Mouse (Mus musculus): ENCODE measurements at regions not wholly inside any gene's neighbourhood (a gene's known extent, or its start where the extent isn't known, plus 50 kb on each side); places are given as distances from the start of the nearest gene placed in this dataset.

DNA sequence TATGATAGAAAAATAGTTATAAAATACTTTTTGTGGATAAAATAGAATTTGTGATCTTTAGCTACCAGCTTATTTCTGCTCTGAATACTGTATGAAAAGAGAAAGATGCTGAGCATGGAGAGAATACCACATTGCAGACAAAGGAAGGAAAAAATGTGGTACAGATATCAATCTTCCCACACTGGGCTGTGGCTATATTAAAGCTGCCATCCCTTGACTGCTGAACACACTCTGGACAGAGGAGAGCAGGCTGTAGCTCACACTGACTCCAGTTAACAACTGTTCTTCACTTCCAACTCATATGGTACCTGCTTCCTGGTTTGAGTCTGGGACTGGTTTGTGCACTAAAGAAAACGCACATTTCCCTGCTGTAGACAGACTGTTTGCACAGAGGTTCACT lies 76.7 kb upstream of the Try4 start:
- no peak overlapping the region for H3K27ac ChIP-seq
- H3K27me3 ChIP-seq (ENCODE audit: low read depth, poor library complexity, severe bottlenecking) = no peaks in the 10 kb centered on the region
- no peak overlapping the region for H3K4me3 ChIP-seq
- H3K36me3 ChIP-seq = no peaks in the 10 kb centered on the region
- no peaks in the 10 kb centered on the region for H3K4me1 ChIP-seq
- no peak for DNase-seq (ENCODE audit: low spot score)
- 86% methylated on average over 1 of the region's 1 CpGs for WGBS
- H3K9me3 ChIP-seq (replicated peaks) = no peaks in the 10 kb centered on the region

DNA sequence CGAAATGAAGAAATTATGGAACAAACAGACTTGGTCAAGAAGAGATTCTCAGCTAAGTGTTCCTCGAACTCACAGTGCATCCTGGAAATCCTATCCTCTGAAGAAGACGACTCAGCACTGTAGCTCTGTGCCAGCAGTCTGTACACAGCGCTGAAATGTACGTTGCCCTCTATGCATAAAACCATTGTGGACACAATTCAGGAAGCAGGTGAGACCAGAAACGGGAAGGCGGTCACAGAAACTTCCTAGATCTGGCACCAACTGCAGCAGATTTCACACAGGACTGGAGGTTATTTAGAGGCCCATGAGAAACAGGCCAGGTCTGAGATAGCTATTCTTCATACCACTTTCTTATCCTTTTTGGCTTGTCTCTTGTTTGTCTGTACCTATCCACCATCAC lies 83.7 kb upstream of the Try4 start:
- WGBS = 86% methylated on average over 7 of the region's 7 CpGs

DNA sequence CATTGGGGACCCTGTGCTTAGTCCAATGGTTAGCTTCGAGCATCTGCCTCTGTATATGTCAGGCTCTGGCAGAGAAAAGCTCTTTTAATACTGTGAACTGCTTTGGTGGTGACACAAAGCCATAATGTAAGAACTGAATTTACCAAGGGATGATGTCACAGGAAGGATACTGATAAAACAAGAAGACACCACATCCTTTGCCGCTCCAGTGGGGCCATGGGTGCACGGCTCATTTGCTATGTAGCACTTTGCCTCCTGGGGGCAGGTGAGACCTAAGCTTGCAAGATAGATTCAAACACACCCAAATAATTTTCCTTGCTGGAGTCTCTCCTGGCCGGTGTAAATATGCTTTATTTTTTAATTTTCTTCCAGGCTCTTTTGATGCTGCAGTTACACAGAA lies 86.2 kb upstream of the Try4 start:
- no peak for DNase-seq (ENCODE audit: low spot score)
- 95% methylated on average over 4 of the region's 4 CpGs for WGBS

More for the DNA sequence above, 83.7 kb upstream of the Try4 start:
- Histone ChIP-seq H3K9me3 (replicated peaks) (no peaks in the 10 kb centered on the region), H3K27me3 (ENCODE audit: low read depth, poor library complexity, severe bottlenecking) (no peaks in the 10 kb centered on the region), H3K4me1 (no peaks in the 10 kb centered on the region), H3K27ac (no peak overlapping the region), H3K4me3 (no peak overlapping the region), H3K36me3 (no peaks in the 10 kb centered on the region)
- no peak for DNase-seq (ENCODE audit: low spot score)

DNA sequence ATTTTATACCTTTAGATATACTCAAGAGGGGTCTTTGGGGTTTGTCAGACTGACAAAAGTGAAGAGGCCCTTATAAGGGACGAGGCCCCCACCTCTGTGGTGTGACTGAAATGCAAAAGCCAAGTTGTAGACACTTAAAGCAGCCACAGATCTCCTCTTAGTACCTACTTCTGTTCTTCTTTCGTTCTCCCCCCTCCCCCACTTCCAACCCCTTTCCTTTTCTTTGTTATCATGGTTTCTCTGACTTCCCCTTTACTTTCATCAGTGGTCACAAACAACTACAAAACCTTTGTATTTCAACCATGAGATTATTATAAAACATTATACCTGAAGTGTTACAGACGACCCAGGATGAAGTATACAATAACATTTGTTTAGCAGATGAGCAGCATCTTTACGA lies 96.2 kb upstream of the Try4 start:
- Histone ChIP-seq H3K9me3 (replicated peaks) (no peaks in the 10 kb centered on the region), H3K4me1 (no peaks in the 10 kb centered on the region), H3K36me3 (no peaks in the 10 kb centered on the region), H3K27me3 (ENCODE audit: low read depth, poor library complexity, severe bottlenecking) (no peaks in the 10 kb centered on the region), H3K27ac (no peak overlapping the region), H3K4me3 (no peak overlapping the region)
- DNase-seq (ENCODE audit: low spot score) = no peak
- WGBS = 79% methylated on average over 4 of the region's 4 CpGs

More for the DNA sequence above, 86.2 kb upstream of the Try4 start:
- Histone ChIP-seq H3K27me3 (ENCODE audit: low read depth, poor library complexity, severe bottlenecking) (no peaks in the 10 kb centered on the region), H3K36me3 (no peaks in the 10 kb centered on the region), H3K4me3 (no peak overlapping the region), H3K9me3 (replicated peaks) (no peaks in the 10 kb centered on the region), H3K27ac (no peak overlapping the region), H3K4me1 (no peaks in the 10 kb centered on the region)

DNA sequence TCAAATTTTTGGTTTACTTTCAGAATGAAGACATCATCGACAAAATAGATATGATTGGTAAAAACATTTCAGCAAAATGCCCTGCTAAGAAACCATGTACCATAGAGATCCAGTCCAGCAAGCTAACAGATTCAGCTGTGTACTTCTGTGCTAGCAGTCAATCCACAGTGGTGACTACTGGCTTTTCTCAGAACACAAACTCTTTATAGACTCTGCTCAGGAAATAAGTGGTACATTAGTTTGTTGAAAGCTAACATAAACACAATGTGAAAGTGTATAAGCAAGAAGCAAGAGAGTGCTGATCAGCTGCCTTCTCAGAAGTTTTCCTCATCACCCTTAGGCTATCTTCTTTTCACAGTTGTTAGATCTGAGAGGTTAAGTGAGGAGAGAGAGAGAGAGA lies 99.2 kb upstream of the Try4 start:
- H3K27ac ChIP-seq = no peak overlapping the region
- H3K4me3 ChIP-seq = no peak overlapping the region
- no peaks in the 10 kb centered on the region for H3K4me1 ChIP-seq
- no peaks in the 10 kb centered on the region for H3K9me3 ChIP-seq (replicated peaks)
- 98% methylated on average over 1 of the region's 1 CpGs for WGBS
- H3K27me3 ChIP-seq (ENCODE audit: low read depth, poor library complexity, severe bottlenecking) = no peaks in the 10 kb centered on the region
- DNase-seq (ENCODE audit: low spot score) = no peak
- no peaks in the 10 kb centered on the region for H3K36me3 ChIP-seq

DNA sequence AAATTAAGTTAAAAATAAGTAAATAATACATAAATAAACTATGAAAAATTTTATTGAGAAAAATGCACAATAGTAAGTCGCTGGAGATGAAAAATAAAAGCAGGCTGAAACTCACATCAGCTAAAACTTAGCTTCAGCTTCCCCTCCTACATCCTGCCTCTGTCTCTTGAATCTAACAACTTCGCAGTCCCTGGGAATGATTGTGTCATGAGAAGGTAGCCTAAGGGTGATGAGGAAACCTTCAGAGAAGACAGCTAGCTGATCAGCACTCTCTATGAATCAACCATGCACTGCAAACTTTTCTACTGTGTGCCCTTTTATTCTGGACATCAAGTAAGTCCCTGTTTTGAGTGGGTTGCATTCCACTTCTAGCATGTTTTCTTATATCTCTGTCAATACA lies 99.8 kb upstream of the Try4 start:
- no peak for DNase-seq (ENCODE audit: low spot score)
- Histone ChIP-seq H3K9me3 (replicated peaks) (no peaks in the 10 kb centered on the region), H3K4me3 (no peak overlapping the region), H3K27me3 (ENCODE audit: low read depth, poor library complexity, severe bottlenecking) (no peaks in the 10 kb centered on the region), H3K36me3 (no peaks in the 10 kb centered on the region), H3K4me1 (no peaks in the 10 kb centered on the region), H3K27ac (no peak overlapping the region)
- WGBS = 84% methylated on average over 2 of the region's 2 CpGs

DNA sequence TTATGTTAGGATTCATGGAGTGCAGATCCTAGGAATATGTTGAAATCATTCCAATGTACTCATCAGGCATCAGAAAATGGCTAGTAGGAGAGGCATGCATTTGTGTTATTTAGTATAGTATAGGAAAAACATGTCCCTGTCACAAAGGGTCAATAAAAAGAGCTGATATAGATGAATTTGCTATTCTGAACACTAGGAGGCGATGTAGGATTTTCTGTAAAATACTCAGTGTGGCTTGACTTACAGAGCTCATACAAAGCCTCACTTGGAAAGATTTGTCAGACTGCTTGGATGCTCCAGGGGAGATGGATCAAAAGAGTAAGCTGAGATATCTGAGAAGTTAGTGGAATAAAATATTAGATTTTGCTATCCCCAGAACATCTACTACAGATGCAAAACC lies 107.6 kb upstream of the Try4 start:
- Histone ChIP-seq H3K27me3 (ENCODE audit: low read depth, poor library complexity, severe bottlenecking) (no peaks in the 10 kb centered on the region), H3K4me3 (no peak overlapping the region), H3K9me3 (replicated peaks) (no peaks in the 10 kb centered on the region), H3K27ac (no peak overlapping the region), H3K36me3 (no peaks in the 10 kb centered on the region), H3K4me1 (no peaks in the 10 kb centered on the region)
- WGBS = 38% methylated on average over 1 of the region's 1 CpGs
- DNase-seq (ENCODE audit: low spot score) = no peak

DNA sequence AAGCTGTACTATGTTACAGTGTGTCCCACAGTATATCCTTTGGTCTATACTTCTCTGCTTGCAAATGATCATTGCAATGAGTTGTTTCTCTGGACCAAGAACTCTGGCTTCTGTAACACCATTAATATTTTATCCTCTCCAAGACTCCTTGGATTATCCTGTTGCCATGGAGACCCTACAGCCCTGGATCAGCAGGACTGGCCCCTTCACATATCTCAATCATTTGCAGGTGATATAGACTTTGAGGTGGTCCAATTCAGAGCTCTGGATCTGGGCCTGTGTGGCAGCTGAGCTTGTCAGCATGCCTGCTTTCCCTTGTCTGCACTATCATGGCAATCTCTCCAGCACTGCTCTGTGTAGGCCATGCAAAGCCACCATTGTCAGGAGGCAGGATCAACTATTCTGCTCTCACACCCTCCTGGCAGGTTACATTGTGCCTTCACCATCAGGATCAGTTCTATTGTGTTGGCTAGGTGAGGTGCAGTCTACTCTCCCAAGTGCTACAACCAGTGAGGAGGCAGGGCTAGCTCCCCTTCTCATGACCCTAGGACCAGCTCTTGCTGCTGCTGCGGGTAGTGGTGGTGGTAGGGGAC lies 110.2 kb upstream of the Try4 start:
- Histone ChIP-seq H3K4me1 (no peaks in the 10 kb centered on the region), H3K4me3 (no peak overlapping the region), H3K36me3 (no peaks in the 10 kb centered on the region), H3K9me3 (replicated peaks) (no peaks in the 10 kb centered on the region), H3K27me3 (ENCODE audit: low read depth, poor library complexity, severe bottlenecking) (no peaks in the 10 kb centered on the region), H3K27ac (no peak overlapping the region)
- WGBS = 94% methylated on average over 1 of the region's 1 CpGs
- DNase-seq (ENCODE audit: low spot score) = no peak

DNA sequence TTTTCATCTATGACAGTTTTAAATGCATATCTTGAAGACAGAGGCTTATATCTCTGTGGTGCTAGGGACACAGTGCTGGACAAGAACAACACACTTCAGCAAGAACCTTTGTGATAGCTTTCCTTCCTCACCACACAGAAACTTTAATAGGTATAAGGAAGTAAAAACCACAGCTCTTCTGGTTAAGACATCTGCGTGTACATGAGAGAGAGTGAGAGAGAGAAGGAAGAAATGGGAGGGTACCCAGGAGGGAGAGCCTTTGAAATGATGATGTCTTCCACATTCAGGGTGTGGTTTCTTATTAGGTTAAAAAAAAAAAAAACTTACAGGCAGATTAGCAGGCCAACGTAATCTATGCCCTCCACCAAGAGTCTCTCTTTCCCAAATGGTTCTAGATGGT lies 113.2 kb upstream of the Try4 start:
- WGBS = 65% methylated on average over 2 of the region's 2 CpGs
- no peak overlapping the region for H3K4me3 ChIP-seq
- no peak for DNase-seq (ENCODE audit: low spot score)

DNA sequence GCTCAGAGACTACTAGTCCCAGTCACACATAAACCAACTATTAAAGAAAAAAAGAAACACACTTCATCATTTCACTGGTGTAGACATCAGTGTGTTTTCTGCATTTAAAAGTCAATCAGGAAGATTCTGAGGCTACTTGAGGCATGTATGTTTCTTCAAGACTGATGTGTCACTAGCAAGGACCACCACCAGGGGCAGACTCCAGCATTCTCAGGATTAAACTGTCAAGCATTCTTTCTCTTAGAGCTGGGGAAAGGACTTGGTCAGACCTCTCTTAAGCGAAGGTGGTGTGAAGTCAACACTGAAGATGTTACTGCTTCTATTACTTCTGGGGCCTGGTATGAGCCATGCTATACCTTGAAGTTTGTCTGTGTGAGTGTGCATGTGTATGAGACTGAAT lies 114.1 kb upstream of the Try4 start:
- Histone ChIP-seq H3K4me1 (no peaks in the 10 kb centered on the region), H3K27ac (no peak overlapping the region), H3K27me3 (ENCODE audit: low read depth, poor library complexity, severe bottlenecking) (no peaks in the 10 kb centered on the region), H3K9me3 (replicated peaks) (no peaks in the 10 kb centered on the region), H3K36me3 (no peaks in the 10 kb centered on the region), H3K4me3 (no peak overlapping the region)
- WGBS = 85% methylated on average over 1 of the region's 1 CpGs
- no peak for DNase-seq (ENCODE audit: low spot score)

More for the DNA sequence above, 113.2 kb upstream of the Try4 start:
- Histone ChIP-seq H3K36me3 (no peaks in the 10 kb centered on the region), H3K27me3 (ENCODE audit: low read depth, poor library complexity, severe bottlenecking) (no peaks in the 10 kb centered on the region), H3K4me1 (no peaks in the 10 kb centered on the region), H3K9me3 (replicated peaks) (no peaks in the 10 kb centered on the region), H3K27ac (no peak overlapping the region)

DNA sequence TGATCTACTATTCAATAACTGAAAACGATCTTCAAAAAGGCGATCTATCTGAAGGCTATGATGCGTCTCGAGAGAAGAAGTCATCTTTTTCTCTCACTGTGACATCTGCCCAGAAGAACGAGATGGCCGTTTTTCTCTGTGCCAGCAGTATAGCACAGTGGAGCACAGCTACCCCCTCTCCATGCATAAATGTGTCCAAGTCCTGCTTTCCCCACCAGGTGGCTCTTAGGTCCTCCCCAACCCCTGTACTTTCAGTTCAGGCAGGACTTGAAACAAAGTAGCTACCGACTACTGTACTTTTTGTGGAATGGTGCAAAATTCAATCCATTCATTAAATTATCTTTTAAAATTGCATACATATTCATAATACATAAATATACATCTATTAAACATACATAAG lies 123.2 kb upstream of the Try4 start:
- no peaks in the 10 kb centered on the region for H3K9me3 ChIP-seq (replicated peaks)
- no peak for DNase-seq (ENCODE audit: low spot score)
- 91% methylated on average over 7 of the region's 7 CpGs for WGBS

DNA sequence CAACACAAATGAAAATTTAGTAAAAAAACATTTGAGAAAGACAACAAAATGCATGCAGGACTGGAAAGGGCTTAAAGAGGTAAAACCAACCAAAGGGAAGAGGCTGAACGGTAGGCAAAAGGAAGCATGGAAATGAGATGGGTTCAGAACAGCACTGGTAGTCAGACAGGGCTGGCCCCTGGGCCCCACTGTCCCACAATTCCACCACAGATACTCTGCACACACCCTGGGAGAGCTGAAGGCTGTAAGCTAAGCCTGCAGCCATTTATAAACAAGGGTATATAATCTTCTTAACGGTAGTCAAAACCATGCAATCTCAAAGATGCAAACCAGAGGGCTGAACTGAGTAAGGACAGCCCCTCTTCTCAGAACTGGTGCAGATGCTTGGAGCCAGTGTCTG lies 124.0 kb upstream of the Try4 start:
- DNase-seq (ENCODE audit: low spot score) = no peak
- 77% methylated on average over 2 of the region's 2 CpGs for WGBS
- Histone ChIP-seq H3K4me3 (no peak overlapping the region), H3K4me1 (no peaks in the 10 kb centered on the region), H3K27me3 (ENCODE audit: low read depth, poor library complexity, severe bottlenecking) (no peaks in the 10 kb centered on the region), H3K9me3 (replicated peaks) (no peaks in the 10 kb centered on the region), H3K36me3 (no peaks in the 10 kb centered on the region), H3K27ac (no peak overlapping the region)

More for the DNA sequence above, 123.2 kb upstream of the Try4 start:
- no peak overlapping the region for H3K27ac ChIP-seq
- no peaks in the 10 kb centered on the region for H3K27me3 ChIP-seq (ENCODE audit: low read depth, poor library complexity, severe bottlenecking)
- H3K4me1 ChIP-seq = no peaks in the 10 kb centered on the region
- H3K36me3 ChIP-seq = no peaks in the 10 kb centered on the region
- H3K4me3 ChIP-seq = no peak overlapping the region

DNA sequence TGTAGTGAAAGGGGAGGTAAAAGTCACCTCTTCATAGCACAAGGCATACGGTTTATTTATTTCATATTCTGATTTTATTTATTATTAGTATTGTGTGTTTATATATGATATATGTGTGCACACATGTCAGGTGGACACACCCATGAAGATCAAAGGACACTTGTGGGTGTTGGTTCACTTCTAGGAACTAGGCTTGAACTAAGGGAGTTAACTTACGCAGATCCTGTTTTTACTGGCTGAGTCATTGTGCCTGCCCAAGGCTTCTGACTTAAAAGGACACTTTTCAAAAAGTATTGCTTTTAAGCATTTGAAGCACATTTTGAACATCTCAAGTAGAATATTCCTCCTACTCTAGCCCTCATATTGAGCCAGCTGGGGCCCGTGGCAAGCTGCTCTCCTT lies 124.9 kb upstream of the Try4 start:
- no peak overlapping the region for H3K27ac ChIP-seq
- no peaks in the 10 kb centered on the region for H3K36me3 ChIP-seq
- H3K27me3 ChIP-seq (ENCODE audit: low read depth, poor library complexity, severe bottlenecking) = no peaks in the 10 kb centered on the region
- no peaks in the 10 kb centered on the region for H3K9me3 ChIP-seq (replicated peaks)
- no peak for DNase-seq (ENCODE audit: low spot score)
- H3K4me3 ChIP-seq = no peak overlapping the region
- WGBS = 92% methylated on average over 3 of the region's 3 CpGs
- H3K4me1 ChIP-seq = no peaks in the 10 kb centered on the region

DNA sequence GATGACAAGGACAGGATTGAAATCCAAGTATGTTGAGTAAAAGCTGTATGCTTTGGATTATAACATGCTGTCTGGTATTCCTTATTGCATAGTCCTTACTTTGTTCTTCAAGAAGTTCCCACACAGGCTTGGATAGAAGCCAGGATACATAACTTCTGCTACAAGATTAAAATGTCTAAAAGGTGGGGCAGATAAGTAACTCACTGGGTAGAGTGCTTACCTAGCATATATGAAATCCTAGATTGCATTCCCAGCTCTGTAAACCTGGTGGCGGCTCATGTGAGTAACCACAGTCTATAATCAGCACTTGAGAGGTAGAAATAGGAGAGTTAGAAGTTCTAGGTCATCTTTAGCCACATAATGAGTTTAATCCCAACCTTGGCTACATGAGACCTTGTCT lies 126.0 kb upstream of the Try4 start:
- 89% methylated on average over 1 of the region's 1 CpGs for WGBS
- no peak overlapping the region for H3K27ac ChIP-seq
- no peaks in the 10 kb centered on the region for H3K27me3 ChIP-seq (ENCODE audit: low read depth, poor library complexity, severe bottlenecking)
- H3K9me3 ChIP-seq (replicated peaks) = no peaks in the 10 kb centered on the region
- no peak overlapping the region for H3K4me3 ChIP-seq
- no peak for DNase-seq (ENCODE audit: low spot score)
- no peaks in the 10 kb centered on the region for H3K4me1 ChIP-seq
- H3K36me3 ChIP-seq = no peaks in the 10 kb centered on the region

All from limb, embryonic 10.5 days (tissue).